Mouse (Mus musculus) embryonic facial prominence, embryonic 11.5 days (tissue): Measurements from ENCODE around the gene Larp4b. TPM values are rescaled to one million over a fixed set of nuclear protein-coding genes. Genes with fewer than 3 reads are reported as not detected.
A peak's percentile ranks its signal among the peaks of the same experiment; 100 is the strongest.

Experiments
- ATAC-seq: fragments of 200-750 bp; cut with Nextera tagmentation; replicated peaks from 2 replicates; pipeline ENCODE4 v1.8.0; 2017; ENCODE audit warnings: low read depth; ENCODE audit not compliant: insufficient number of reproducible peaks, low FRiP score, low TSS enrichment
- DNase-seq: peaks from one replicate; pipeline ENCODE4 v3.0.0-alpha.2; 2015; ENCODE audit warnings: low spot score
- H3K27ac ChIP-seq: fragments of 300-500 bp; sonication (generic); replicated peaks from 2 replicates; pipeline ENCODE4 v1.5.1; 2014; ENCODE audit warnings: mild to moderate bottlenecking, low read depth, low read length, control low read depth
- H3K27me3 ChIP-seq: fragments of 300-500 bp; sonication (generic); 2 replicates; pipeline ENCODE4 v1.6.1; 2014; ENCODE audit warnings: mild to moderate bottlenecking, low read length, moderate library complexity, mixed read lengths; ENCODE audit not compliant: control insufficient read depth, insufficient read depth
- H3K36me3 ChIP-seq: fragments of 300-500 bp; sonication (generic); replicated peaks from 2 replicates; pipeline ENCODE4 v1.6.1; 2014; ENCODE audit warnings: low read depth, mild to moderate bottlenecking, low read length, moderate library complexity, mixed read lengths; ENCODE audit not compliant: control insufficient read depth, insufficient read depth
- H3K4me1 ChIP-seq: fragments of 300-500 bp; sonication (generic); 2 replicates; pipeline ENCODE4 v1.6.1; 2014; ENCODE audit warnings: low read length, mixed read lengths; ENCODE audit not compliant: control insufficient read depth, insufficient read depth
- H3K4me2 ChIP-seq: fragments of 300-500 bp; sonication (generic); 2 replicates; pipeline ENCODE4 v1.6.1; 2014; ENCODE audit warnings: low read depth, mild to moderate bottlenecking, control low read depth, low read length, moderate library complexity
- H3K4me3 ChIP-seq: fragments of 300-500 bp; sonication (generic); 2 replicates; pipeline ENCODE4 v1.5.1; 2014; ENCODE audit warnings: low read depth, low read length, control low read depth
- H3K9ac ChIP-seq: fragments of 300-500 bp; sonication (generic); replicated peaks from 2 replicates; pipeline ENCODE4 v1.6.1; 2014; ENCODE audit warnings: mild to moderate bottlenecking, control low read depth, low read length
- H3K9me3 ChIP-seq: fragments of 300-500 bp; sonication (generic); replicated peaks from 2 replicates; pipeline ENCODE4 v1.6.1; 2016; ENCODE audit warnings: mild to moderate bottlenecking, low read length, inconsistent platforms, mixed read lengths; ENCODE audit not compliant: control insufficient read depth
- WGBS: fragments of 180-500 bp; shearing (Covaris S2); extraction: QIAGEN DNeasy Blood & Tissue Kit; methylation state at CpG from one replicate; pipeline ENCODE4 v1.1.7; 2014; 5-methylcytosine and 5-hydroxymethylcytosine counted together
- polyA plus RNA-seq: library from polyadenylated mRNA; unstranded; fragments of >200 nt; fragmentation: Nextera tagmentation; extraction: Ambion mirVana; gene quantifications from 2 replicates; pipeline ENCODE4 v1.2.1, GENCODE M21; 2014

Larp4b gene
- polyA plus RNA-seq, 1 experiment from 2014 or later = 36.9 TPM

DNA sequence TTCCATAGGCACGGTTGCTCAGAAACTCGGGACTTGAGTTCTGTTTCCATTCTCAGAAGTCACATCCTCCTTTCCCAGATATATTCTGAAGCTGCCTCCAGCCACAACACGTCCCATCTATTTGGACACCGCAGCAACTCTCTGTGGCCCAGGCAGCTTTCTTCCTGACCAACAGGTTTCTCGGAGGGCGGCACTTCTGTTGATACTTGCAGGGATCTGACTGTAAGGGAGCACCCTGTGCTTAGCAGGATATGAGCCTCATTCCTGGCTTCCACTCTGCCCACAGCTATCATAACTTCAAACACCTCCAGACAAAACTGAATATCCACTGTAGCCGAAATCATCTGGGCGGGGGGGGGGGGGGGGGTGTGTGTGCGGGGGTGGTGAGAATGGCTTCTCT lies 22.7 kb upstream of the Larp4b start:
- Histone ChIP-seq H3K36me3 (no peaks in the 10 kb centered on the region), H3K4me1 (no peaks in the 10 kb centered on the region), H3K4me2 (no peak overlapping the region), H3K9ac (no peak overlapping the region), H3K27me3 (no peaks in the 10 kb centered on the region), H3K4me3 (no peak overlapping the region), H3K27ac (no peak overlapping the region), H3K9me3 (no peaks in the 10 kb centered on the region)
- no peak for ATAC-seq
- WGBS = 80% methylated on average over 9 of the region's 9 CpGs
- no peak for DNase-seq

GRCm38 (mm10) chr13:9073818-9074217 lies 19.9 kb upstream of the Larp4b start:
- no peaks in the 10 kb centered on the region for H3K27me3 ChIP-seq
- no peaks in the 10 kb centered on the region for H3K9me3 ChIP-seq
- H3K36me3 ChIP-seq = no peaks in the 10 kb centered on the region
- ATAC-seq (no peak), DNase-seq (no peak)
- 57% methylated on average over 4 of the region's 4 CpGs for WGBS
- no peak overlapping the region for H3K9ac ChIP-seq
- no peak overlapping the region for H3K4me3 ChIP-seq
- no peak overlapping the region for H3K4me2 ChIP-seq
- no peaks in the 10 kb centered on the region for H3K4me1 ChIP-seq
- H3K27ac ChIP-seq = no peak overlapping the region

GRCm38 (mm10) chr13:9075825-9076592 lies 17.7 kb upstream of the Larp4b start:
- H3K36me3 ChIP-seq = no peaks in the 10 kb centered on the region
- no peaks in the 10 kb centered on the region for H3K9me3 ChIP-seq
- no peak overlapping the region for H3K9ac ChIP-seq
- 83% methylated on average over 7 of the region's 7 CpGs for WGBS
- H3K4me3 ChIP-seq = no peak overlapping the region
- H3K4me1 ChIP-seq = no peaks in the 10 kb centered on the region
- no peak for DNase-seq
- H3K27ac ChIP-seq = no peak overlapping the region
- H3K4me2 ChIP-seq = no peak overlapping the region
- no peak for ATAC-seq
- H3K27me3 ChIP-seq = no peaks in the 10 kb centered on the region

DNA sequence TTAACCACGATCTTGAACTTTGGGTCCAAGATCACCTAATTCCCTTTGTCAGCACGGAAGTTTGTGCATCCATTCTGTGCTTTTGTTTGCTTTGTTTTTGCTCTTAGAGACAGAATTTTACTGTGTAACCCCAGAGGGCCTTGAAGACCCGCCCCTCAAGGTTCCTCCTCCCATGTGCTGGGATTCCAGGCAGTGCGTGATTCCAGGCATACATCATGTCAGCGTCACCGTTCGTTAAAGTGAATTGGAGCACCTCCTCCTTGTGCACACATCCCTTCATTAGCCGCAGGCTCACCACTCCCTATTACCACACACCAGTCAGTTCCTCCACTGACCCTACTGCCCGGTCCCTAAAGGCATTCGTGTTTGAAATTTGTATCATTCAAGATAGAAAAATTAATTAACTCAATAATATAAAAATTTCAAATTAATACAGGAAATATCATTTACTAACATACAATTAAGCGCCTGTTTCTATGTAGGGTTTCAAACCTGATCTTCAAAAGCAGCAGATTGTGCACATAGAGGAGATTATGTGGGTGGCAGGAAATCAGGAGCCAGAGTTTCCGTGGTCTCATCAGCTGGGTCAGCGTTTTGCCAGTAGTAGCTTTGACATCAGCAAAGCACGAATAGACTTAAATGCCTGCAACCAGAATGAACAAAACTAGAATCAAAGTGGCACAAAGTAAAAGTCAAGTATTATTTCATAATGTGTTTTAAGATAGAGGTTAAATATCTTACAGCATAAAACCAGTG lies 11.4 kb upstream of the Larp4b start:
- Histone ChIP-seq H3K36me3 (no peaks in the 10 kb centered on the region), H3K4me1 (no peaks in the 10 kb centered on the region), H3K27me3 (no peaks in the 10 kb centered on the region), H3K4me3 (no peak overlapping the region), H3K27ac (no peak overlapping the region), H3K9ac (no peak overlapping the region), H3K9me3 (no peaks in the 10 kb centered on the region), H3K4me2 (no peak overlapping the region)
- 82% methylated on average over 14 of the region's 14 CpGs for WGBS
- DNase-seq = no peak
- no peak for ATAC-seq

- Histone ChIP-seq H3K27me3 (no peaks in the 10 kb centered on the region), H3K4me1 (no peaks in the 10 kb centered on the region), H3K36me3 (no peaks in the 10 kb centered on the region), H3K9me3 (no peaks in the 10 kb centered on the region), H3K27ac (peak overlapping the region; percentile 83), H3K9ac (peak overlapping the region; percentile 91), H3K4me2 (peak overlapping the region; percentile 59), H3K4me3 (peak overlapping the region; percentile 98)
- peak; percentile 28 for DNase-seq
- under 1% methylated on average over 47 of the region's 63 CpGs for WGBS
- peak; percentile 62 for ATAC-seq
Measured at GRCm38 (mm10) chr13:9094186-9094980, 702 bp downstream of the Larp4b start.

GRCm38 (mm10) chr13:9099289-9099688 lies 5.6 kb downstream of the Larp4b start:
- Histone ChIP-seq H3K36me3 (no peaks in the 10 kb centered on the region), H3K9ac (no peak overlapping the region), H3K27ac (no peak overlapping the region), H3K4me3 (no peak overlapping the region), H3K4me1 (no peaks in the 10 kb centered on the region), H3K27me3 (no peaks in the 10 kb centered on the region), H3K9me3 (no peaks in the 10 kb centered on the region), H3K4me2 (no peak overlapping the region)
- WGBS = 73% methylated on average over 5 of the region's 5 CpGs
- DNase-seq (no peak), ATAC-seq (no peak)

DNA sequence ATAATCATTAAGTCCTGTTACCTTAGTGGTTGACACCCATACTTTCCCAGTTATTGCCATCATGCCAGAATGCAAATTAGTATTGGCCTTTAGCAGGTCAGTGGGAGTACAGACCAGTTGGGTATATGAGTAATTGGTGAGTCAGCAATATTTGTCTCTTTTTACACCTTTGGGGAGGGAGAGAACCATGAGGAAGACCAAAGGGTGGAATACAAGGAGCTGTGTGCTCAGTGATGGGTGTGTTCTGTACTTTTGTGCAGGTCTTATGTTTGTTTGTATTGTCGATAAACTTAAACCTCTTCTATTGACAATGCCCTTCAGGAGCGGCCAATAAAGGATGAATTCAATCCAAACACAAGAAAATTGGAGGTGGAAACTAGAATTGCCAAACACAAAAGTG lies 6.8 kb downstream of the Larp4b start:
- Histone ChIP-seq H3K27me3 (no peaks in the 10 kb centered on the region), H3K4me2 (no peak overlapping the region), H3K36me3 (no peaks in the 10 kb centered on the region), H3K9ac (no peak overlapping the region), H3K27ac (no peak overlapping the region), H3K4me3 (no peak overlapping the region), H3K4me1 (no peaks in the 10 kb centered on the region), H3K9me3 (no peaks in the 10 kb centered on the region)
- ATAC-seq = no peak
- 98% methylated on average over 2 of the region's 2 CpGs for WGBS
- no peak for DNase-seq
